Mouse (Mus musculus) layer of hippocampus, postnatal 10 days (tissue): ENCODE results near the gene Dcaf5. TPM values are rescaled to one million over a fixed set of nuclear protein-coding genes. Genes with fewer than 3 reads are reported as not detected.

ENCODE experiments used
- DNase-seq, 2 experiments: peaks; one replicate each; pipeline ENCODE4 v3.0.0; 2021; ENCODE audit warnings: low spot score in 2 of 2
- total RNA-seq, 2 experiments: library from RNA; stranded (reverse); gene quantifications; 2 replicates each; pipeline ENCODE4 v1.2.3; 2021

The Dcaf5 gene
- total RNA-seq, 2 experiments from 2014 or later: 64.6 to 67.3 TPM

DNA sequence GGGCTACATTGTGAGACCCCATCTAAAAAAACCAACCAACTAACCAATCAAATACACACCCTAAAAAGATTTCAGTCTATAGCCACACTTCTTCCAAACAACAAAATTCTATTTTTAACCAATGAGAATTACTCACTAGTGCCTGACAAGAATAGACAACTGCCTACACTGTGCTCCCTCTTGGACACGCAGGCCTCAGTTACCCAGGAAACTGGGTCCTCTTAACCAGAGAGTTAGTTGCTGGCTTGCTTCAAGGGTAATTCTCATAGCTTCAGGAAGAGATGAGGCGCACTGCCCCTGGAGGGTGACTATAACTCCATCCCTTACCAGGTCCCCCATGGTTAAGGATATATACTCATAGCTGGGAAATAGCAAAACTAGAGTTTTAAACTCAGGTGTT lies 95.5 kb downstream of the Dcaf5 start:
- no peak for DNase-seq

DNA sequence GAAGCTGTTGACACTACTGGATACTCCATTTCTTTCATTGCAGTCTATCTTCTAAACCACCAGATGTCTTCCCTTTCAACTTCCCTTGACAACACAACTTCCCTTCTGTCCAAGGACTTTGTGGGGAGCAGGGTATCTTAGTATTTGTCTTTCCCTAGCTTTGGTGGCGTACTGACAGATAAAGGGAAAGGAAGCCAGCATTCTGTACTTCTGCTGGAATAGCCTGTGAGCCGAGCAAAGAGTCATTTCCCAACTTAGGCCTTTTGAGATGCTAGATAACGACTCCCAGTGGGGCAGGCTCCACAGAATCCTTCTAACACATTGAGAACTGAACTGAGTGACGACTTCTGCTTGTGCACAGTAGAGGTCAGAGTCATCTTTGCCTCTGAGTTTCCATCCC lies 102.2 kb downstream of the Dcaf5 start:
- DNase-seq: no peak

DNA sequence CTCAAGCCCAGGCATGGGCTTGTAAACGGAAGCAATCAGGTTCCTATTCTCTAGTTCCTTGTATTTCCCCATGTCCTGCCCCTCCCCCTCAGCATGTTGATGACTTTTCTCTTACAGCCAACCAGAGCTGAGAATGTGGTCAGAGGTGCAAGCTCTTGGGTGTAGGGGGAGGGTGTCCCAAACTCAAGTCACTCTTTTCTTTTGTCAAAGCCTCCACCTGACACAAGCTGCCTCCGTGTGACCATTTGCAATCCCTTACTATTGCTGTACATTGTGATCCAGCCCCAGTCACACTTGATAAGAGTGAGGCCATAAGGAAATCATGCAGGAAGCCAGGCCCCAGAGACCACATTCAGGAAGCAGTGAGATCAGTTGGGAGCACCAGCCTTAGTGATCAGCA lies 104.8 kb downstream of the Dcaf5 start:
- no peak for DNase-seq

DNA sequence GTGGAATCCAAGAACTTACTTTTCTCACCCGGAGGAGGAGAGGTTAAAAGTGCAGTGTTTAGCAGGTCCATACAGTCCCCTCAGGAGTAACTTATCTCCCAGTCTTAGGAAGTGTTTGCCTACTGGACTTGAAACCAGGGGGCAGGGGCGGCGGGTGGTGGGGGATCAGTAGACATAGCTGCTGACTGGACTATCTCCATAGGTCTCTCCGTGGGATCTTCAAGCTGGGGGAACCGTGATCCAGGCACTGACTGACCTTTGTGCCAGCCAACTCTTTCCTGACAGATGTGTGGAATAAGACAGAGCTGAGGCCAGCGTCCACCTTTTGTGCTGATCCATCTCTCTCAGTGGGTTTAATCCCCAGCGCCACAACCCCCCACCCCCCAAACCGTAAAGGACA lies 105.6 kb downstream of the Dcaf5 start:
- no peak for DNase-seq

DNA sequence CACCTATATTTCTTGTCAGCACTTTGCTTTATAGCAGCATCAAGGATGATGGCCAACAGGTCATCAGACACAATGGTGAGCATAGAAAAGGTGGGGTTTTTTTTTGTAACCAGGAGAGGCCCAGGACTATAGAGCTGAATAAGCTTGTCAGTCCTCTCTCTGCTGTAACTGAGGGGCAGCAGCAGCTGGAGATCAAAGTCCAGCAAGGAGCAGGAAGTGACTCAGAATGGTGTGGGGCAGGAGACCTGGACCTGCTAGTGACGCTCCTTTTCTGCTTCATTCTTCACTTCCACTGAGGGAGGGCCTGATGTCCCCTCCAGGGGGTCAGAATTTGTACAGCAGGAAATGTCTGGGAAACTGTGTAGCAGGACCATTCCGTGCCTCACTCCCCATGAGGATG lies 106.8 kb downstream of the Dcaf5 start:
- no peak for DNase-seq

DNA sequence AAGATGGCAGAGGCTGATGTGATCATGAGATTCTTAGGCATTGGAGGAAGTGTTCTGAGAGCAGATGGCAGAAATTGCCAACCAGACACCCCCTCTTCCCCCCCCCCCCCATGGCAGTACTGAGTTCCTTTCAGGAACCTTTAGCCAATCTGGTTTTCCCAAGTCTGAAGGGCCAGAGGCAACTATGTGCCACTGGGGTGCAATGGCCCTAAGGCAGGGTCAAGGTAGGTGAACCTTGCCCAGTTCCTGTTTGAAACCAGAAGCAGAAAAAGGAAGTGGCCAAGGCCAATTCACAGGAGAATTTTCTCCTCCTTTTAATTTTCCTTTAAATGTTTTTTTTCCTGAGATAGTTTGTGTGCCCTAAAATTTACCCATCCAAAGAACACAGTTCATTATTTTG lies 110.4 kb downstream of the Dcaf5 start:
- DNase-seq: no peak

DNA sequence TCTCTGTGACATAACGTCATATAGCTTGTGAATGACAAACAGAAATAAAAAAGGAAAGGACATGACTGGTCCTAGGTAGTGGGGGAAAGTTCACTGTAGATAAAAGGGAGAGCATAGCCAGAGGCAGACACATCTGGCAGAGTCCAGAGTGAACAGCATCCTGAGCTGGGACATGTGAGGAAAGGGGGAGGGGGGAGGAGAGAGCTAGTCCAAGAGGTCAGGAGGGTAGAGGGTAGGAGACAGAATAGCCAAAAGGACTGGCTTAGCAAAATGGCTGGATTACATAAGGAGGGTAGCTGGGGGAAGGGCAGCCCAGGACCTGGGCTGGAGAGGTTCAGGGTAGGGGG lies 111.6 kb downstream of the Dcaf5 start:
- no peak for DNase-seq

DNA sequence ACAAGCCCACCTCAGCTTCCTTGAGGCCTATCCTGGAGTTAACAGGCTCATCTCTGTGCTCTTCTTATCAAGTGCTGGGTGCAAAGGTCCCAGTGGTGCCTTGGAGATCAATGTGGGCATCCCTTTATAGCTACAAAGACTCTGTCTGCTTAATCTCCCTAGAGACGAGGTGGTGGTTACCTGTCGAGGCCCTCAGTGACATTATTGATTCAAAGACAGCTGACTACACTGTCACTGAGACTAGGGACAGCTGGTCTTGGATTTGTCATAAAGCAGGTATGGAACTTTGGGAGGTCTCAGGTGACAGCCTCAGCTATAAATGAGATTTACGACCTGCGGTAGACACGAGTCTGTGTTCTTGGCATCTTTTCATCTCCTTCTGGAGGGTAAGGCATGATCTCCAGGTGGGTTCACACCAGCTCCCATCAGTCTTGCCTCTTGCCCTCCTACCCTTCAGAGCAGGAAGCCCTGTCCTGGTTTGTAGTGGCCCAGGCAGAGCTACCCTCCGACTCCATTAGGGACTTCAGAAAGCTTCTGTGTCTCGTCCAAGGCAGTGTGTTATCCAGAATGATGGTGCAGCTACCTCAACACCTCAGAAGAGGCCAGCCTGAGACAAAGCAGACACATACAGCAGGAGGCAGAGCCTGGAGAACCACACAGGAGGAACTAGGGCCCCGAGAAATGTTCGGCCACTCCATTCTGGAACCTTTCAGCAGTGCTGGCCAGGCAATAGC lies 112.2 kb downstream of the Dcaf5 start:
- DNase-seq: no peak

DNA sequence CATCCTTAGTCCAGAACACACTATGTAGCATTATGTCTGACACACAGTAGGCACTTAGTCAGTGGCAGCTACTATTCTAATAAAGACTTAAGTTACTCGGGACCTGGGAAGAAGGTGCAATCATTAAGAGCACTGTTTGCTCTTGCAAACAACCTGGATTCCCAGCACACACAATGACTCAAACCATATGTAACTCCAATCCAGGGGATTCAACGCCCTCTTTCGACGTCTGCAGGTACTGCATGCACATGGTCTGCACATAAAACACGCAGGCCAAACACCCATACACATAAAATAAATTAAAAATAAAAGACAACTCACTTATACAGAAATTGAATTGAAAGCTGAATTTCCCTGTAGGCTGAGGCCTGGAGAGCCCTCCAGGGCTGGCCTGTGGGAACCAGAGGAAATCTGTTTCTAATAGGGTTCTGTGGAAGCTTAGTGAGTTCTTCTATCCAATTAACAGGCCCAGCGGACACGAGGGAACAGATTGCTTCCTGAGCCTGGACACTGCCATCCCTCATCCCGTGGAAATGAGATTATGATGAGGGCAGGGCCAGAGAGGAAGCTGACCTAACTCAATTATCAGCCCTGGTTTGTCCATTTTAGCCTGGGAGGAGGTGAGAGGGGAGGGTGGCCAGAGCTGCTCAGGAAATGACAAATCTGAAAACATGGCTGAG lies 112.9 kb downstream of the Dcaf5 start:
- DNase-seq: no peak

DNA sequence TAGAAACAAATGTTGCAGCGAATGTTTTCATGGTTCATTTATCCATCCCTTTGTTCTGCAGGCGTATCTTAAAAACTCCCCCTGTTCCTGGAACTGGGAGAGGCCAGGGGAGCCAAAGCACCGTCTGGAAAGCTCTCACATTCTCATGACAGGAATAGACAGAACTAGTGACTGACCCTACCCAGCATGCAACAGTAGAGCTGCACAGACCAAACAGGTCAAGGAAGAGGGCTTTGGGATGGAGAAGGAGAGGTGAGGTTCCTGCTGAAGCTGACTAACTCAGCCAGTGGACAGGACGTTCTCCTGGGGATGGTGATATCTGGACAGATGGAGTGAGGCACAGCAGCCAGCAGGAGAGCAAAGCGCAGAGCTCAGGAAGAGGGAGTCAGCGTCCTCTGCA lies 113.9 kb downstream of the Dcaf5 start:
- no peak for DNase-seq

DNA sequence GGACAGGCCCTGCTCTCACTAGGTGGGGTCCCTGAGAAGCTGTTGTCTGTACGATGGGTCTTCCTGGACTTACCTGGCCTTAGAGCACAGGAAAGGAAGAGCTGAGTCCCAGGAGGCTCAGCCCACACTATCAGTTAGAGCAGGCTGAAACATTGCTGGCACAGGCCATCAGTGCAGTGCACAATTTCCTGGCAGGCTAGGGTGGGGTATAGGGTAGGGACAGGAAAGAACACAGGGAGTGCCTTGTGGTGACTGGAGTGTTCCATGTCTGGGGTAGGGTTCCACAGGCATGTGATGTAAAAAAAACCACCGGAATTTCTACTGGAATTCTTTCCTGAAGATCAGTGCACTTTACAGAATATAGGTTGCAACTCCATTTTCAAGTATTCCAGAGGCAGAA lies 117.3 kb downstream of the Dcaf5 start:
- DNase-seq: no peak

DNA sequence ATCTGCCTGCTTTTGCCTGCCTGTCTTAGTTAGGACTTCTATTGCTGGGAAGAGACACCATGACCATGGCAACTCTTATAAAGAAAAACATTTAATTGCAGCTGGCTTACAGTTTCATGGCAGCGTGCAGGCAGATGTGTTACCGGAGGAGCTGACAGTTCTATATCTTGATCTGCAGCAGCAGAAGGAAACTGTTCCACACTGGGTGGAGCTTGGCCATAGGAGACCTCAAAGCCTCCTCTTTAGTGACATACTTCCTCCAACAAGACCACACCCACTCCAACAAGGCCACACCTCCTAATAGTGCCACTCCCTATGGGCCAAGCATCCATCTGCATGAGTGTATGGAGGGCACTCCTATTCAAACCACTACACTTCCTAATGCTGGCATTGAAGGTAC lies 121.1 kb downstream of the Dcaf5 start:
- no peak for DNase-seq

DNA sequence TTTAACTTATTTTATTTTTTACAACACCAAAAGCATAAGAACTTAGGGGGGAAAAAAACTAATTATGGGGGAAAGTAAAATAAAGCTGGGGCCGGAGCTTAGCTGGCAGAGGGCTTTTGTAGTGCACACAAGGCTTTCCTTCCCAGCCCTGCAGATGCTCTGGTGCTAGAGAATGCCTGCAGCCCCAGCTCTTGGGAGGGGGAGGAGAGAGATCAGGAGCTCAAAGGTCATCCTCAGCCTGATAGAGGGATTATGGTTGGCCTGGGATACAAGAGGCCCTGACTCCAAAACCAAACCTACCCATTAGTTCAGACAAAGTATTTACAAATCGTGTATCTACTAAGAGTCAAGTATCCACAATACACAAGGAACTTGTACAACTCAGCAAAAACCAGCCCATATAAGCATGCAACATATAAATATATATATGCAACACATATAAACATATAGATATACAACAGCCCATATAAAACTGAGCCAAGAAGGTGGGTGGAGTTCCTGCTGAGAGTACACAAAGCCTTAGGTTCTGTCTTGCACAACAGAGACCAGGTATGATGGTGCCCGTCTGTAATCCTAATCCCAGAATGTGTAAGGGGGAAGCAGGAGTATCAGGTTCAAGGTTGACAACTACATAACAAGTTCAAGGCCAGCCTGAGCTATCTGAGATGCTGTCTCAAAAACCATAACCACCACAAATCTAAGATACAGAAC lies 124.3 kb downstream of the Dcaf5 start:
- no peak for DNase-seq

DNA sequence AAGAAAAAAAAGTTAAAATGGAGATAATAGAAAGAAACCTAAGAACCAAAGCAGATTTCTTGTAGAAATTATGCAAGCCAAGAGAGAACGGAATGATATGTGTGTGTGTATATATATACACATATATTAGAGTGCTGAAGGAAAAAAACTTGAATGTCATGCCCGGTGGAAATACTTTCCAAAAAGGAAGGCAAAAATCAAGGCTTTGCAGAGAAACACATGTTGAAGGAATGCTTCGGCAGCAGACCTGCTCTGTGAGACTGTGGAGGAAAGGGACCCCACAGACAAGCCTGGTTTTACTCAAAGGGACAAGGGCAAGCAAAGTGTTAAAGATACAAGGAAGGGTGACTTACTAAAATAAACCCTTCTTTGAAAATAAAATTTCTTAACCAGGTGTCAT lies 128.8 kb downstream of the Dcaf5 start:
- no peak for DNase-seq

DNA sequence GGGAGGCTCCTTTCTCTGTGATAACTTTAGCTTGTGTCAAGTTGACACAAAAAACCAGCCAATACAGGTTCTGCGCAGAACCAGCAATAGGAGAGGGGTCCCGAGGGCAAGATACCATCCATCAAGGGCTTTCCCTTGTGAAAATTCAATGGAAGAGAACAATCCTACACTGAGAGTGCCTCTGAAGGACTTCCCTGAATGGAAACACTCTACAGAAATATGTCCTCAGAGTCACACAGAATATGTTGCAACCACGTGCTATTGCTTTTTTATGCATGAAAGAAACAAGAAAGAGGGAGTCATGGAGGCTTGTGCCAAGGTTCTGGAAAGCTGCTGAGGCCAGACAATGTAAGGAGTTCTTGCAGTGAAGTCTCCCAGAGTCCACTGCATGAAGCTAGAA lies 131.9 kb downstream of the Dcaf5 start:
- DNase-seq: no peak

DNA sequence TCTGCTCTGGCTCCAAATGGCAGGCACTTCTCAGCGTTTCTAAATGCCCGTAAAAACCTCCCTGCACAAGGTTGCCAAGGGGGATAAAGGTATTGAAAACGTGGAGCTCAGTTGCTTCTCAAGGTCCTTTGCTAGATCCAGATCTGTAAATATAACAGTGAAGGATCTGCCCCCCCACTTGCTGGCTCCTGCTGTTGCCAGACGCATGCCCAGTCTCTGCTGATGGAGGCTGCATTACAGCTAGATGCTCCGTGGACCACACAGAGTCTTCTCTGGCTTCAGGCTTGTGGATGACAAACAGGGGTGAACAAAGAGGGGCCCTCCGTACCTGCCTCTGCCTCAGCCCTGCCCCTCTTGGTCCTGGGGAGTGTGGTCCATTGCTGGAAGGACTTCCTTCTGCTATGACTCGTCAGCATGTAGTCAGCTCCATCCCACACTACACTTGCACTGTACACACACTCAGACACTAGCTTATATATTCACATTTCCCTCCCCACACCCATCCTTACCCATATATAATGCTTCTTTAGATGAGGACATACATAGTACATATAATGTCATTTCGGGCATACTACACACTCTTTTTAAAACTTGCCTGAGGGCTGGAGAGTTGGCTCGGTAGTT lies 135.5 kb downstream of the Dcaf5 start:
- no peak for DNase-seq

DNA sequence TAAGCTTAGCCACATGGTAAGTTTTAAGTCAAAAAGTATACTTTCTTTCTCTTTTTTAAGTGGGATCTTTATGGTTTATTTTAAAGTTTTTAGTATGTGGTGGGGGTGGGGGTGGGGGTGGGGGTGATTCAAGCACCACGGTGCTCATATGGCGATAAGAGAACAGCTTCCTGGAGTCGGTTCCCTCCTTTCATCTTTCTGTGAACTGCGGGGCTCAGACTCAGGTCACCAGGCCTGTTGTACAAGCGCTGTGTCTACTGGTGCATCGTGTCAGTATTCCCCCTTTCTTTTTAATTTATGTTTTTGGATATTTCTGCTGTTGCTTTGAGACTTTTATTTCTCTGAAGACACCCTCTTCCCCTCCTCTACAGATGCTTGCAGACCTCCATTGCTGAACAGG lies 137.7 kb downstream of the Dcaf5 start:
- no peak for DNase-seq

DNA sequence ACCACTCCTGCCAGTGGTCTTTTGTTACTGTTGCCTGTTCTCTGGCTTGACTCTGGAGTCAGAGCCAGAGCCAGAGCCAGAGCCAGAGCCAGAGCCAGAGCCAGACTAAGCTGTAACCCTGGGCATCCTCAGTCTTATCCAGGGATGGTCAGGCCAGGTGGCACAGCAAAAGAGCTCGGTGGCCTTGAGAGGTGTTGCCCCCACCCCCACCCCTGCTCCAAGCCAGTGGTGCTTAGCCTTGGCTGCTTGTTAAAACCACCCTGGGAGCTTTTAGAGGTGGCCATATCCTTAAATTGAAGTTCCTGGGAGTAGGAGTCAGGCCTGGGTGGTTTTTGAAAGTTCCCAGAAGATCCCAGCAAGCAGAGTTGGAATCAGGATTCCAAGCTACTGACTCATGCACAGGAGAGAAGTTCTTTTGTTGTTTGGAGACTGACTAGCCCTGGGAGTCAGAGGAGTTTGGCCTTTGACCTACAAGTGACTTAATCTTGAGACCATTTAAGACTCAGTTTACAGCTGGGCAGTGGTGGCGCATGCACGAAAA lies 144.4 kb downstream of the Dcaf5 start:
- no peak for DNase-seq

DNA sequence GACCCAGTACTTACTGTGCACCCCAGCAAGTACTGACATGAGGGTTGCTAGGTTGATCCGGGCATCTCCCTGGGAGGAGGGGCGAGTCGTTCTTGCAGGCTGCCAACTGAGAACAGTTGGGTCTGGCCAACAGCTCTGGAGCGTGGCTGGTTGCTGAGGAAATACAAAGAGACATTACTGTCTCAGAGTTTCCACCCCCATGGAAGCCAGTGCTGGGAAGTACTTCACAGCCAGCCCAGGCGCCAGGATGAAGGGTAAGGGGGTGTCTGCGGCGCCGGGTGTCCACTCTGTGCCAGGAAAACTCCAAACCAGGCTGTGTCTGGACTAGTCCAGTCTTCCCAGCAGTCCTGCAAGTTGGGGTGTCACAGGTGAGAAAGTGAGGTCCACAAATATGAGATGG lies 145.4 kb downstream of the Dcaf5 start:
- DNase-seq: peak; percentile 16 to 43

DNA sequence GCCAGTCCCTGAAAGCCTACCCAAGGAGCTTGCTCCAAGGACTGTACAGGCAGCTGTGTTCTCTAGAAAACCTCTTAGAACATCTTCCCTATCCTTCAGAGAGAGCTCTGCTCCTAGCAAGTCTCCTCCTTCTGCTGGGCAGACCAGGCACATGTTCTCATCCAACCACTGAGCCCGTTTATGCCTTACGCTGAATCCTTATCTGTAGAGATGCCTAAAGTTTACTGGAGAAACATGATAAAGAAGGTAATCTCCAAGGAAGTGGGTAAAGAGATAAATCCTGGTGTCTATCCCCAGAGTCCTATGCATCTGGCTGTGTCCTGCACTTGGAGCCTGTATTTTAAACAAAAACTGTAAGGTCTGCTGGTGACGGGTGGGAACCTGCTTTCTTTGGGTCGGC lies 145.9 kb downstream of the Dcaf5 start:
- DNase-seq: no peak

DNA sequence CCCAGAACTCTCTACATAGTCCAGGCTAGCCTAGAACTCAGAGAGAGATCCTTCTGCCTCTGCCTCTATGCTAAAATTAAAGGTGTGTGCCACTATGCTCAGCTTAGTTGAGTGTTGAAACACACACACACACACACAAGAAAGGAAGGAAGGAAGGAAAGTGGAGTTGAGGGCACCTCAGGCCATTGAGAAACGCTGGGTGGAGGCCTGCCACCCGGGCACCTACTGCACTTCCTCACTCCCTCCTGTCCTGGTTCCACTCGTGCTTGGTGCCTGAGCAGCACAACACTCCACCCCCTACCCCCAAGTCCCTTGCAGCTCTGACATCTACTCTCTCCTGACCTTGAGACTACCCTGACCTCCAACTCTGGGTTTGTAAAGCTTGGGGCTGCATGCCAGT lies 146.7 kb downstream of the Dcaf5 start:
- DNase-seq: no peak

DNA sequence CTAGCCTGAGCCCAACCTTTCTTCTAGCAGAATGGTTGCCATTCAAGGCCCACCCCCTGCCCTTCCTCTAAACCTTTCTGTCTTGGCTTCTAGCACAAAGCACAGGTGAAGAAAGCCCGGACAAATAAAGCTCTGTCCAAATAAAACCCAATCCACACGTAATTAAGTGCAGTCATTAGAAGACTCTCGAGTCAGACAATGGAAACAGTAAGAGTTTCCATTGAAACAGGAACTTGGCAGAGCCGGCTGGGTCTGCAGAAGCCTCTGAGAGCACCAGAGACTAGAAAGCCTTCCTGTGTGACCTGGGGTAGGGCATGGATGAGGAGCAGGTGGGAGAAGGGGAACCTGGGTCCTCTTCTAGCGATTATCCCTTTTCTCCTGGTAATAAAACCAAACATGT lies 150.5 kb downstream of the Dcaf5 start:
- no peak for DNase-seq
